Mouse (Mus musculus): ENCODE results near the gene Hoxb3.

Gene Hoxb3

GRCm38 (mm10) chr11:96353522-96353841, 30.4 kb downstream of the Hoxb3 start:
- no peak for DNase-seq (ENCODE audit: low spot score)

DNA sequence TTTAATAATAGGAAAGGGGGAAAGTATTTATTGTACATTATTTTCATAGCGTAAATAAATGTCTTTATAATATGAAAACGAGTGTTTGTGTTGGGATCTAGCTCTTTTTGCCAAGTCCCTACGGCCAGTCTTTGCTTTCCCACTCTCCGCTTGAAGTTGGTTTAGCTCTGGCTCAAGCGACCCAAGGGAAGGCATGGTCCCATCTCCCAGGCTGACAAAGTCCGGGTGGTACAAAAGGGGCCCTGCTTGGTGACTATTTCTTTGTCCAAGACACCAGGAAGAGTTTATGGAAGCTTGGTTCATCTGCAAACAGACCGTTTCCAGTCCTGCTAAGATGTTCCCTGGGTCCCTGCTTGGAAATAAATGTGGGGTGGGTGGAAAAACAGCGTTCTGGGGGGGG, 30.8 kb downstream of the Hoxb3 start:
- no peak for DNase-seq (ENCODE audit: low spot score)

- no peak for DNase-seq (ENCODE audit: low spot score)
These were observed 31.2 kb downstream of the Hoxb3 start for GRCm38 (mm10) chr11:96354376-96354775.

- no peak for DNase-seq (ENCODE audit: low spot score)
These were observed 31.7 kb downstream of the Hoxb3 start for GRCm38 (mm10) chr11:96354801-96355311.

DNA sequence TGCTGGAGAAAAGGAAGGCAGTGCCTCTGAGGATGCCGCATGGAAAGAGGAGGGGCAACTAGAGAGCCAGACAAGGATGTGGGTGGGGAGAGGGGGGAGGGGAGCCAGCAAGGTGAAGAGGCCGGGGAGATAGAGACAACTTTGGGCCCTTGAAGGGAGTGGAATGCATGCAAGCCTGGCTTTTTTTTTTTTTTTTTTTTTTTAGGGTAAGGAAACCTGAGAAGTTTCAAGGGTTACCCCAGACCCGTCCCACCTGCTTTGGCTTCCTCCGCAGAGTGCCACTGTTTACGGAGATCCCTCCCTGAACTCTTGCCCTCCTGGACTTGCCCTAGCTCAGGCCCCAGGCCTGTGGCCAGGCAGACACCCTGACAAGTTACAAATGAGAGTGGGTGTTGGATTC, 40.7 kb downstream of the Hoxb3 start:
- DNase-seq (ENCODE audit: low spot score) = no peak

GRCm38 (mm10) chr11:96365441-96366091, 42.4 kb downstream of the Hoxb3 start, which contains the start of gene Hoxb1:
Gene Hoxb1, plus strand, starts transcription at chr11:96365752.
- DNase-seq (ENCODE audit: low spot score) = no peak

DNA sequence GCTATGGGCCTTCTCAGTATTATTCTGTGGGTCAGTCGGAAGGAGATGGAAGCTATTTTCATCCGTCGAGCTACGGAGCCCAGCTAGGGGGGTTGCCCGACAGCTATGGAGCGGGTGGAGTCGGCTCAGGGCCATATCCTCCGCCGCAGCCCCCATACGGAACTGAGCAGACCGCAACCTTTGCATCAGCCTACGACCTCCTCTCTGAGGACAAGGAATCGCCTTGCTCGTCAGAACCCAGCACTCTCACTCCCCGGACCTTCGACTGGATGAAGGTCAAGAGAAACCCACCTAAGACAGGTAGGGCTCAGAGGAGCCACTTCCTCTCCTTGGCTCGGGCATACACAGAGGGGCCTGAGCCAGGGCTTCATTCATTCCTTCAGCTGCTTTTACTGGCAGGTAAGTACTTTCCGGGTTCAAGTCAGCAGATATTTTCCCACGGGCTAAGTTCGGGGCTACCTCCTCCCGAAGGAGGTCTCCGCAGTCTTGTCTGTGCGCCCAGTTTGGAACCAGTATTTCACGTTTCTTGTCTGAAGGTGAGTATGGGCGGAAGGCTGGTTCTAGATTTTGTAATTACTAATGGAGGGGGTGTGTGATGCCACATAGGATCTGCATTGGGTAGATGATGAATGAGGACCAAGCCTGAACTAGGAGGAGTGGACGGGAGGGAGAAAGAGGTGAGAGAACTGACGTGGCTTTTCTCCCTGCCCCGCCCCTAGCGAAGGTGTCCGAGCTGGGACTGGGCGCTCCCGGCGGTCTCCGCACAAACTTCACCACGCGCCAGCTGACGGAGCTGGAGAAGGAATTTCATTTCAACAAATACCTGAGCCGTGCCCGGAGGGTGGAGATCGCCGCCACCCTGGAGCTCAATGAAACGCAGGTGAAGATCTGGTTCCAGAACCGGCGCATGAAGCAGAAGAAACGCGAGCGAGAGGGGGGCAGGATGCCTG, 43.2 kb downstream of the Hoxb3 start:
- DNase-seq (ENCODE audit: low spot score) = no peak

DNA sequence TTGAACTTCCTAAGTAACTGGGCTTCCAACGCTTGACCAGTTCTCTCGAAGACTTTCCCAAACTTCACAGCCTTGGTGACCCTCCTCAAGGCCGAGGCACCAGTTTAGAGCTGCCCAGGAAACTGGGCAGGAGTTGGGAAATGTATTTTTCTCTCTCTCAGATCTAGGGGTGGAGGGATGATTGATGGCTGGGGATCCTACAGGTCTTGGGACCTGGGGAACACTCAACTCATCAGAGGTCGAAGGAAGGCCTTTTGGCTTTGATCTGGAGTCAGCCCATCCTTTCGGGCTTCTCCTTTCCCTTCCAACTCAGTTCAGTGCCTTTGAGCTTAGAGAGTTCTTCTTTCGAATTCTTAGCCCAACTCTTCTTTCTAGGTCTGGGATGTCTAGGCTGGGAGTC, 44.0 kb downstream of the Hoxb3 start:
- DNase-seq (ENCODE audit: low spot score) = no peak

DNA sequence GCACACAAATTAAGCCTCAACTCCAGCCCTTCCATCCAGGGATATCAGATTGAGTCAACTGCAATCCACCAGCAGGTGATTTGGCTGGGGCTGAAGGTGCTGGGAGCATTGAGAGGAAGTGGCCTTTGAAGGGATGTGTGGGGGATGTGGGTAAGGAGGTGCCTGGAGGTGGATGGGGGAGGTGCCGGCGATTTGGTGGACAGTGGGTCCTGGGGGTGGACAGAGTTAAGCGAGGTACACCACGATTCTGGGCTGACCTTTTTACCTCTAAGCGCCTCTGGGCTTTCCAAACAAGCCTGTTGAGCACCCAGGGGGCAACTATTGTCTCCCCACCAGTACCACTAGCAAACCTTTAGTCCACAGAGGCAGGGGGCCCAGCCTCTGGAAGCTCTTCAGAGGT, 45.6 kb downstream of the Hoxb3 start:
- no peak for DNase-seq (ENCODE audit: low spot score)

DNA sequence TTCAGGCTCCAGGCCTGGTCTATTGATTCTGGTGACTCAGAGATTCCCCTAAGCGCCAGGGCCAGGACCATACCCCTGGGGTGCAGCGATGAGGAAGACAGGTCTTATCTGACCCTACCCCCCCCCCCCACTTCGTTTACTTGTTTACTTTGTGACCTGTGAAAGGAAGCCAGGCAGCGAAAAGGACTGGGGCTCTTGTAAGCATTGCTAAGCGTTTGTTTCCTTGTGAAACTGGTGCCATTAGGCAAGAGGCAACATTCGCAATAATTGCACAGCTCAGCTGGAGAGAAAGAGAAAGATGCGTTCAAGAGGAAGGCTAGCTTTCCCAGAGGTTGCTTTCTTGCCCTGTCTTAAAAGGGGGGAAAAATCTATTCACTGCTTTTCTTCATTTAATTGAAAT, 46.0 kb downstream of the Hoxb3 start:
- no peak for DNase-seq (ENCODE audit: low spot score)

DNA sequence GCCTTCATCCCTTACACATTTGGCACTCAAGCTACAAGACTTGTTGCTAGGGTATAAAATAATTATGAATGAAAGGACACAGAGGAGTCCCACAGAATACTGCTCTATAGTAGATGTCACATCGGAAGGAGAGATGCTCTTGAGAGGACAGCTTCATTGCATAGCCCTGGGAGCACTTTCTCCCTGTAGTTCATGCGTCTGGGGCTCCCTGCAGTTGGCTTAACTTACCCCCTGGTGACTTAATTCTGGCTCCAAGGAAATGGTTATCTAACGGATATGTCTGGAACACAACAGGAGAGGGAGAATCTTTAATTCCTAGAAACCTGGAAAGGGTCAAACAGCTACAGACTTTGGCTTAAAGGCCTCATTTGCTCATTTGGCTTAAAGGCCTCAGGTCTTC, 48.6 kb downstream of the Hoxb3 start:
- DNase-seq (ENCODE audit: low spot score) = no peak

DNA sequence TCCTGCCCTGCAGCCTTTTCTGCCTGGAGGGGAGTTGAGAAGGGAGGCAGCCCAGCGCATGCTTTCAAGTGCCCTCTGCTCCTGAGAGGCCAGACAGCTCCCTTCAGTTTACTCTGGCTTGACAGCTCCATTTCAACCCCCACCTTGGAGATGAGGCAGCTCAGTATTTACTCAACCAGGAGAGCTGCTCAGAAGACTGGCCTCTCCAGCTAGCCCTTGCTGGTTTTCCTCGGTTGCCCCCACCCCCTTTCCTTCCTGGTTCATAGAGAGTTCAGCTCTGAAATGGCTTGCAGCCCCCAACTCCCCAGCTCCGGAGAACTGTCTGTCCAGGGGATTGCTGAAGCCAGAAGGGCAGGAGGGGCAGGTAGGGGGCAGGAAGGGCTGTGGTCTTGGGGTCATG, 49.4 kb downstream of the Hoxb3 start:
- no peak for DNase-seq (ENCODE audit: low spot score)

GRCm38 (mm10) chr11:96374810-96375209, 51.7 kb downstream of the Hoxb3 start:
- DNase-seq (ENCODE audit: low spot score) = no peak

GRCm38 (mm10) chr11:96383381-96383780, 60.3 kb downstream of the Hoxb3 start:
- DNase-seq (ENCODE audit: low spot score) = no peak

- DNase-seq (ENCODE audit: low spot score) = no peak
These were observed 64.5 kb downstream of the Hoxb3 start for GRCm38 (mm10) chr11:96387635-96388034.

GRCm38 (mm10) chr11:96396772-96397626, 73.9 kb downstream of the Hoxb3 start:
- no peak for DNase-seq (ENCODE audit: low spot score)
